Mouse (Mus musculus) cerebellum, adult 11-12 months (tissue): Measurements from ENCODE around the gene Ampd1.

Experiments
- DNase-seq: peaks from one replicate; pipeline ENCODE4 v3.0.0; 2022

Ampd1 gene

GRCm38 (mm10) chr3:103073771-103074170 is at the start of gene Ampd1:
TSS of gene Ampd1 (plus strand) at chr3:103074014.
- no peak for DNase-seq

- DNase-seq, result no peak
Observed at GRCm38 (mm10) chr3:103026174-103026573, 47.6 kb upstream of the Ampd1 start.

GRCm38 (mm10) chr3:103040285-103040684 is 33.5 kb upstream of the Ampd1 start:
- DNase-seq, result no peak

GRCm38 (mm10) chr3:103040861-103041379 is 32.9 kb upstream of the Ampd1 start:
- no peak for DNase-seq

- DNase-seq, result no peak
Observed at GRCm38 (mm10) chr3:103056016-103056595, 17.7 kb upstream of the Ampd1 start.

- peak; percentile 22 for DNase-seq
Observed at GRCm38 (mm10) chr3:103057752-103058151, 16.1 kb upstream of the Ampd1 start.

GRCm38 (mm10) chr3:103058207-103059157 is 15.3 kb upstream of the Ampd1 start, which contains the start of gene Nras:
TSS of gene Nras (plus strand) at chr3:103058285.
- peak; percentile 83 for DNase-seq

GRCm38 (mm10) chr3:103066927-103067326 is 6.9 kb upstream of the Ampd1 start:
- no peak for DNase-seq

- DNase-seq, result no peak
Observed at GRCm38 (mm10) chr3:103068971-103069370, 4.8 kb upstream of the Ampd1 start.

GRCm38 (mm10) chr3:103075871-103076270 is 2.1 kb downstream of the Ampd1 start:
- no peak for DNase-seq

GRCm38 (mm10) chr3:103076476-103076875 is 2.7 kb downstream of the Ampd1 start:
- DNase-seq, result no peak

GRCm38 (mm10) chr3:103079301-103079700 is 5.5 kb downstream of the Ampd1 start:
- DNase-seq, result no peak

GRCm38 (mm10) chr3:103081051-103081450 is 7.2 kb downstream of the Ampd1 start:
- DNase-seq, result no peak

- no peak for DNase-seq
Observed at GRCm38 (mm10) chr3:103081861-103082453, 8.1 kb downstream of the Ampd1 start.

- no peak for DNase-seq
Observed at GRCm38 (mm10) chr3:103082761-103083160, 8.9 kb downstream of the Ampd1 start.

GRCm38 (mm10) chr3:103085986-103086385 is 12.2 kb downstream of the Ampd1 start:
- DNase-seq, result no peak

- DNase-seq, result no peak
Observed at GRCm38 (mm10) chr3:103091753-103092152, 17.9 kb downstream of the Ampd1 start.

- no peak for DNase-seq
Observed at GRCm38 (mm10) chr3:103098662-103099061, 24.8 kb downstream of the Ampd1 start.

- no peak for DNase-seq
Observed at GRCm38 (mm10) chr3:103099667-103100066, 25.9 kb downstream of the Ampd1 start.

GRCm38 (mm10) chr3:103100735-103101134 is 26.9 kb downstream of the Ampd1 start:
- DNase-seq, result no peak

- no peak for DNase-seq
Observed at GRCm38 (mm10) chr3:103101194-103101593, 27.4 kb downstream of the Ampd1 start.

- DNase-seq, result no peak
Observed at GRCm38 (mm10) chr3:103101909-103102308, 28.1 kb downstream of the Ampd1 start.
